31 mouse cellular contexts compared by ENCODE assay signal in genomic region chr3:57963965-57964364, GRCm38 (mm10).
"Had no signal": no experiment of that assay in that cellular context is flagged by ENCODE, and none has a peak within 500 bp of the region (broad histone marks: within the 10 kb centered on the region; RNA-seq: fewer than 3 reads in every experiment).

No protein-coding gene starts in this region.

- H3K4me2 ChIP-seq: limb, embryonic 12.5 days; limb, embryonic 13.5 days; limb, embryonic 15.5 days; liver, embryonic 11.5 days; liver, embryonic 12.5 days; liver, embryonic 13.5 days; liver, embryonic 15.5 days; lung, embryonic 14.5 days; lung, embryonic 15.5 days; midbrain, embryonic 11.5 days; midbrain, embryonic 12.5 days; midbrain, embryonic 13.5 days; midbrain, embryonic 15.5 days; neural tube, embryonic 12.5 days had no signal

- DNase-seq: left cerebral cortex, postnatal 4 days; liver; liver, embryonic 13.5 days; liver, postnatal 0 days; lung, adult 18-20 months; lung, adult 2 months; lung, embryonic 14.5 days; lung, postnatal 10 days; lung, postnatal 14 days; lung, postnatal 36 days; lung, postnatal 4 days; midbrain, embryonic 14.5 days had no signal

- H3K4me3 ChIP-seq: limb, embryonic 10.5 days; limb, embryonic 12.5 days; limb, embryonic 13.5 days; limb, embryonic 15.5 days; liver, embryonic 12.5 days; liver, embryonic 13.5 days; liver, embryonic 15.5 days; lung, embryonic 15.5 days; megakaryocyte, embryonic 14.5 days; midbrain, embryonic 10.5 days; midbrain, embryonic 12.5 days; midbrain, embryonic 13.5 days; midbrain, embryonic 15.5 days; neural tube, embryonic 12.5 days had no signal

- H3K9ac ChIP-seq: limb, embryonic 12.5 days; limb, embryonic 13.5 days; limb, embryonic 15.5 days; liver, embryonic 12.5 days; liver, embryonic 13.5 days; liver, embryonic 14.5 days; liver, embryonic 15.5 days; liver, postnatal 0 days; lung, embryonic 14.5 days; lung, embryonic 15.5 days; midbrain, embryonic 12.5 days; midbrain, embryonic 13.5 days; midbrain, embryonic 15.5 days; neural tube, embryonic 12.5 days had no signal

- H3K27me3 ChIP-seq: limb, embryonic 12.5 days; limb, embryonic 13.5 days; limb, embryonic 15.5 days; liver, embryonic 12.5 days; liver, embryonic 13.5 days; liver, embryonic 15.5 days; lung, embryonic 15.5 days; megakaryocyte, embryonic 14.5 days; midbrain, embryonic 12.5 days; midbrain, embryonic 13.5 days; midbrain, embryonic 15.5 days; neural tube, embryonic 12.5 days had no signal

- H3K4me1 ChIP-seq: limb, embryonic 10.5 days; limb, embryonic 12.5 days; limb, embryonic 13.5 days; limb, embryonic 15.5 days; liver, embryonic 12.5 days; liver, embryonic 13.5 days; liver, embryonic 15.5 days; lung, embryonic 15.5 days; megakaryocyte, embryonic 14.5 days; midbrain, embryonic 10.5 days; midbrain, embryonic 12.5 days; midbrain, embryonic 13.5 days; midbrain, embryonic 15.5 days; neural tube, embryonic 12.5 days had no signal

- H3K9me3 ChIP-seq: limb, embryonic 10.5 days; limb, embryonic 13.5 days; limb, embryonic 15.5 days; liver, embryonic 12.5 days; liver, embryonic 13.5 days; liver, embryonic 15.5 days; lung, embryonic 15.5 days; midbrain, embryonic 12.5 days; midbrain, embryonic 13.5 days; midbrain, embryonic 15.5 days had no signal

- ATAC-seq: liver, embryonic 12.5 days; liver, postnatal 0 days; lung, postnatal 0 days; midbrain, embryonic 13.5 days; midbrain, embryonic 15.5 days; midbrain, embryonic 16.5 days had no signal

- H3K36me3 ChIP-seq: limb, embryonic 10.5 days; limb, embryonic 12.5 days; limb, embryonic 13.5 days; limb, embryonic 15.5 days; liver, embryonic 12.5 days; liver, embryonic 13.5 days; liver, embryonic 15.5 days; lung, embryonic 15.5 days; midbrain, embryonic 10.5 days; midbrain, embryonic 12.5 days; midbrain, embryonic 13.5 days; midbrain, embryonic 15.5 days; neural tube, embryonic 12.5 days had no signal

- H3K27ac ChIP-seq: limb, embryonic 10.5 days; limb, embryonic 12.5 days; limb, embryonic 13.5 days; limb, embryonic 15.5 days; liver, embryonic 12.5 days; liver, embryonic 13.5 days; liver, embryonic 14.5 days; liver, embryonic 15.5 days; lung, embryonic 15.5 days; macrophage; midbrain, embryonic 10.5 days; midbrain, embryonic 12.5 days; midbrain, embryonic 13.5 days; midbrain, embryonic 15.5 days; neural tube, embryonic 12.5 days had no signal
